Mouse (Mus musculus) cerebellum, postnatal 14 days (tissue): ENCODE measurements around the gene Fam71a.

Experiments
- DNase-seq, 2 experiments: peaks; one replicate each; pipeline ENCODE4 v3.0.0; 2021; ENCODE audit warnings: mixed read lengths in 2 of 2

Gene Fam71a

DNA sequence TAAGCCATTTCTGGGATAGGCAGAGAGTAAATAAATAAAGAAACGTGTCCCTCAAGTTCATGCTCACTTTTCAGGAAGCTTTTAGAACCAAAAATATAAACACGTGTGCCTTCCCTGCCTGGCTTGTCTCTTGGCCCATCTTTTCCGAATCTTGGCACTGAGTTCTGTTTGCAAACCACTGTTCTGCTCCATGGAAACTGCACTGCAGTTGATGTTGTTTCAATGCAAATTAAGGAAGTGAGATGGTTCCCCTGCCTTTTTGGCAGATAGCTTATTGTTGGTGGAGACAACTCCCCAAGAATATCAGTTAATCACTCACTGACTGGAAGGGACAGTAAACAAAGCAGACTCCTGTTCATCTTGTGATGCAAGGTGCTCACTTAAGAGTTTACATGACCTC, 41.9 kb downstream of the Fam71a start:
- DNase-seq, result no peak

DNA sequence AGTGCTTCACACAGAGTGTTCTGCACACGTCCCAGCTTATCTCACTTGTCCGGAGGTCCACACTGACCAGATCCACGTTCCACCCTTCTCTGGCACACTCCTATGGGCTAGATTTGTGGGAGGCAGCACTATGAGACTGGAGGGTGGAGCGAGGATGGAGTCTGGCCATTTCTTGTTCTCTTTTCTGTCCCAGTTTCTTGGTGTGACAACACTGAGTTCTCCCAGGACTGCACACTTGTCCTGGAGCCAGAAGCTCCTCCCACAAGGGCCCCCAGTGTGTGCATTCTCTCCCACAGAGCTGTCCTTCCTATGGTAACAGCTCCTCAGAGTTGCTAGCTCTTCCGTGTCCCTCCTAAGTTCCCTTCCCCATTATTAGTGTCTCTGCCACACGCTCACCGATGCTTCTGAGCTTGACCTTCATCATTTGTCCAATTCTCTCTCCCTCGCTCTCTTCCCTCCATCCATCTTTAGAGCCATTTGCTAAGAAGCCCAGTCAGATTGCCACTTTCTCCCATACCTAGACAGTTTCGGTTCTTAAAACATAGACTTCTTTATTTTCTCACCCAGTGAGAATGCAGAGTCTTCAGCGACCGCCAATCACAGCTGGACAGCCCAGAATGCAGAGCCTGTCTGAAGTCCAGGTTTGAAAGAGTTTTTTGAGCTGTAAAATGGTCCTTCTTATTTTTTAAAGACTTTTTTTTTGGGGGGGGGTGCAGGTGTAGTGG, 48.9 kb downstream of the Fam71a start:
- DNase-seq, result no peak

DNA sequence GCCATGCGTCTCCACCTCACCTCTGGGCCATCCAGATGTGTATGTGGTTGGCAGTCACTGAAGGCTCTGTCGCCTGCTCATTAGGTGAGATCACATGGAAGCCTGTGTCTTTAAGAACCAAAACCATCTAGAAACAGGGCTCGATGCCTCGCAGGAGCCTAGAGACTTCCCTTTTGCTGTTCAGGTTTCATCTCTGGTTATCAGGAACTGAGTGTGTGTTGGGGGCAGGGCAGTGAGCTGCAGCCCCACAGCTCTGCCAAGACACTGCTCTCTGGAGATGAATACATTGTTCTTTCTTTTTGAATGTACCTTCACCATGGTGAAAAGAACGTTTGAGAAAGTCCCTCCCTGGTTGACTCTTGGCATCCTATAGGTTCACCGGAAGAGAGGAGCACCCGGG, 49.7 kb downstream of the Fam71a start:
- DNase-seq, result no peak
